ENCODE assay signal across 22 mouse cellular contexts in genomic region chr15:4440081-4440480, GRCm38 (mm10).
A peak's percentile ranks its signal among the peaks of the same experiment; 100 is the strongest.
DNase-seq lines count a peak whose midpoint lies in the region; ATAC-seq and TF ChIP-seq lines count a peak whose summit lies in the region.
"Had no signal": no experiment of that assay in that cellular context is flagged by ENCODE, and none has a peak within 500 bp of the region (broad histone marks: within the 10 kb centered on the region; RNA-seq: fewer than 3 reads in every experiment).

No protein-coding gene starts in this region.

- TF ChIP-seq POLR2A in kidney, adult 2 months (IDR thresholded peaks at IDR 0.05; ENCODE audit: low read depth, low read length), result no peak

- H3K36me3 ChIP-seq in kidney, adult 2 months (ENCODE audit: control insufficient read depth, insufficient read depth, low read length), result no peaks in the 10 kb centered on the region
- no peaks in the 10 kb centered on the region for H3K36me3 ChIP-seq in kidney, embryonic 16.5 days (ENCODE audit: insufficient read depth, low read length)
- no peaks in the 10 kb centered on the region for H3K36me3 ChIP-seq in kidney, embryonic 14.5 days (ENCODE audit: control insufficient read depth, insufficient read depth, low read length)
- H3K36me3 ChIP-seq: embryonic facial prominence, embryonic 13.5 days; embryonic facial prominence, embryonic 15.5 days; forebrain, embryonic 10.5 days; forebrain, embryonic 12.5 days had no signal

- H3K27ac ChIP-seq in kidney, adult 2 months (ENCODE audit: insufficient read depth, low read depth, low read length), result no peak overlapping the region
- H3K27ac ChIP-seq in kidney, embryonic 16.5 days (ENCODE audit: low read length), result no peak overlapping the region
- no peak overlapping the region for H3K27ac ChIP-seq in kidney, embryonic 14.5 days (ENCODE audit: low read depth, low read length)
- H3K27ac ChIP-seq: embryonic facial prominence, embryonic 13.5 days; embryonic facial prominence, embryonic 15.5 days; forebrain, embryonic 10.5 days; forebrain, embryonic 12.5 days had no signal

- H3K27me3 ChIP-seq in kidney, adult 2 months (replicated peaks; ENCODE audit: control insufficient read depth, insufficient read depth, low read length), result no peaks in the 10 kb centered on the region; the same call in 1 of the 2 replicates
- no peaks in the 10 kb centered on the region for H3K27me3 ChIP-seq in kidney, embryonic 16.5 days (ENCODE audit: insufficient read depth, low read length)
- no peaks in the 10 kb centered on the region for H3K27me3 ChIP-seq in kidney, embryonic 14.5 days (ENCODE audit: control insufficient read depth, insufficient read depth, low read length)
- H3K27me3 ChIP-seq: embryonic facial prominence, embryonic 13.5 days; embryonic facial prominence, embryonic 15.5 days; forebrain, embryonic 12.5 days had no signal

- no peak overlapping the region for H3K4me2 ChIP-seq in kidney, embryonic 16.5 days (replicated peaks; ENCODE audit: low read depth, low read length)
- no peak overlapping the region for H3K4me2 ChIP-seq in kidney, embryonic 14.5 days (replicated peaks; ENCODE audit: low read depth, low read length)
- H3K4me2 ChIP-seq: embryonic facial prominence, embryonic 13.5 days; embryonic facial prominence, embryonic 15.5 days; forebrain, embryonic 12.5 days had no signal

- H3K4me3 ChIP-seq in kidney, adult 2 months (ENCODE audit: insufficient read depth, low read depth, low read length), result no peak overlapping the region
- no peak overlapping the region for H3K4me3 ChIP-seq in kidney, embryonic 16.5 days (ENCODE audit: low read length)
- no peak overlapping the region for H3K4me3 ChIP-seq in kidney, embryonic 14.5 days (ENCODE audit: low read length)
- H3K4me3 ChIP-seq: embryonic facial prominence, embryonic 13.5 days; embryonic facial prominence, embryonic 15.5 days; erythroblast, embryonic 14.5 days; forebrain, embryonic 10.5 days; forebrain, embryonic 12.5 days had no signal

- peaks cover 4% of the 10 kb centered on the region; the same call in 1 of the 2 replicates for H3K4me1 ChIP-seq in kidney, adult 2 months (ENCODE audit: control insufficient read depth, insufficient read depth, low read length)
- H3K4me1 ChIP-seq in kidney, embryonic 16.5 days (ENCODE audit: insufficient read depth, low read length), result no peaks in the 10 kb centered on the region
- no peaks in the 10 kb centered on the region for H3K4me1 ChIP-seq in kidney, embryonic 14.5 days (ENCODE audit: control insufficient read depth, insufficient read depth, low read length)
- H3K4me1 ChIP-seq: embryonic facial prominence, embryonic 13.5 days; embryonic facial prominence, embryonic 15.5 days; forebrain, embryonic 12.5 days had no signal

- ATAC-seq in kidney, embryonic 16.5 days (ENCODE audit: low FRiP score, low TSS enrichment), result no peak
- ATAC-seq in kidney, embryonic 14.5 days (ENCODE audit: low FRiP score, low TSS enrichment), result no peak
- ATAC-seq: forebrain, embryonic 14.5 days had no signal

- TF ChIP-seq CTCF in kidney, adult 2 months (conservative IDR thresholded peaks at IDR 0.05; ENCODE audit: insufficient read depth, insufficient read length, low read depth, low read length), result no peak

- DNase-seq in kidney, adult 2 months, result peak; percentile 72
- DNase-seq in kidney, adult 18-20 months, result no peak
- peak; percentile 78 for DNase-seq in kidney, adult 9 months
- DNase-seq in kidney, postnatal 36 days, result peak; percentile 7 to 50
- DNase-seq: adrenal gland, adult 2 months; adrenal gland, postnatal 10 days; adrenal gland, postnatal 25 days; cerebellum, adult 11 months; cerebellum, adult 18-20 months; cerebellum, adult 8-10 months; cerebellum, adult 9-11 months; cerebellum, postnatal 14 days; cerebellum, postnatal 36 days; embryo, embryonic 11 days had no signal

- H3K9me3 ChIP-seq in kidney, embryonic 16.5 days (ENCODE audit: low read length), result no peaks in the 10 kb centered on the region
- H3K9me3 ChIP-seq in kidney, embryonic 14.5 days (ENCODE audit: control insufficient read depth, low read length), result no peaks in the 10 kb centered on the region
- H3K9me3 ChIP-seq: embryonic facial prominence, embryonic 13.5 days; embryonic facial prominence, embryonic 15.5 days; forebrain, embryonic 10.5 days; forebrain, embryonic 12.5 days had no signal

- H3K9ac ChIP-seq in kidney, embryonic 16.5 days (replicated peaks; ENCODE audit: low read length), result no peak overlapping the region
- H3K9ac ChIP-seq in kidney, embryonic 14.5 days (ENCODE audit: low read depth, low read length), result no peak overlapping the region
- H3K9ac ChIP-seq: embryonic facial prominence, embryonic 13.5 days; embryonic facial prominence, embryonic 15.5 days; forebrain, embryonic 12.5 days had no signal
